17 mouse cellular contexts compared by ENCODE assay signal in genomic region chr16:49866617-49867016, GRCm38 (mm10).
DNase-seq lines count a peak whose midpoint lies in the region; ATAC-seq and TF ChIP-seq lines count a peak whose summit lies in the region.
"Had no signal": no experiment of that assay in that cellular context is flagged by ENCODE, and none has a peak within 500 bp of the region (broad histone marks: within the 10 kb centered on the region; RNA-seq: fewer than 3 reads in every experiment).

No protein-coding gene starts in this region.

- H3K9ac ChIP-seq in lung, postnatal 0 days (replicated peaks; ENCODE audit: low read depth), result no peak overlapping the region
- H3K9ac ChIP-seq in liver, postnatal 0 days (replicated peaks), result no peak overlapping the region
- H3K9ac ChIP-seq in heart, adult 2 months (ENCODE audit: low read depth, low read length), result no peak overlapping the region
- H3K9ac ChIP-seq: embryonic facial prominence, embryonic 13.5 days; forebrain, embryonic 12.5 days; heart, embryonic 13.5 days had no signal

- H3K27ac ChIP-seq in lung, postnatal 0 days (ENCODE audit: low read length), result no peak overlapping the region
- H3K27ac ChIP-seq in liver, postnatal 0 days (ENCODE audit: low read depth), result peak overlapping the region; percentile 70
- no peak overlapping the region for H3K27ac ChIP-seq in heart, adult 2 months
- H3K27ac ChIP-seq: embryonic facial prominence, embryonic 13.5 days; forebrain, embryonic 12.5 days; heart, embryonic 13.5 days had no signal

- ATAC-seq in lung, postnatal 0 days, result no peak
- ATAC-seq in liver, postnatal 0 days, result peak; percentile 66
- no peak for ATAC-seq in frontal cortex, adult (ENCODE audit: low TSS enrichment)
- ATAC-seq: forebrain, embryonic 16.5 days had no signal

- TF ChIP-seq POLR2A in heart, adult 2 months (IDR thresholded peaks at IDR 0.05; ENCODE audit: insufficient read depth, low read depth, low read length), result no peak

- peaks cover 8% of the 10 kb centered on the region for H3K79me2 ChIP-seq in heart, adult 2 months (replicated peaks; ENCODE audit: control insufficient read depth, insufficient read depth, low read length)

- H3K9me3 ChIP-seq in lung, postnatal 0 days (ENCODE audit: low read length), result no peaks in the 10 kb centered on the region
- H3K9me3 ChIP-seq in liver, postnatal 0 days (ENCODE audit: low read length), result no peaks in the 10 kb centered on the region

- no peak overlapping the region for H3K4me3 ChIP-seq in lung, postnatal 0 days (ENCODE audit: low read depth, low read length)
- H3K4me3 ChIP-seq in liver, postnatal 0 days (ENCODE audit: low read depth, low read length), result no peak overlapping the region
- no peak overlapping the region for H3K4me3 ChIP-seq in heart, adult 2 months
- H3K4me3 ChIP-seq: embryonic facial prominence, embryonic 13.5 days; forebrain, embryonic 12.5 days; heart, embryonic 13.5 days had no signal

- intact Hi-C loops in heart, adult 2 months (cut with DNase I), result no loop called here

- 64% methylated on average over 2 of the region's 2 CpGs for WGBS in lung, postnatal 0 days
- WGBS in liver, postnatal 0 days (ENCODE audit: insufficient replicate concordance), result 49% methylated on average over 2 of the region's 2 CpGs
- 81% methylated on average over 2 of the region's 2 CpGs for WGBS in heart, adult 2 months

- TF ChIP-seq CTCF in lung, postnatal 0 days (IDR thresholded peaks at IDR 0.05), result no peak
- no peak for TF ChIP-seq CTCF in liver, postnatal 0 days (IDR thresholded peaks at IDR 0.05; ENCODE audit: low read depth)
- TF ChIP-seq CTCF in heart, adult 2 months (IDR thresholded peaks at IDR 0.05), result no peak

- no peak for TF ChIP-seq EP300 in lung, postnatal 0 days (IDR thresholded peaks at IDR 0.05)
- no peak for TF ChIP-seq EP300 in liver, postnatal 0 days (IDR thresholded peaks at IDR 0.05; ENCODE audit: low read depth)
- TF ChIP-seq EP300 in heart, adult 2 months (IDR thresholded peaks at IDR 0.05; ENCODE audit: insufficient read depth, low read depth, low read length), result no peak

- no peaks in the 10 kb centered on the region for H3K27me3 ChIP-seq in lung, postnatal 0 days (replicated peaks; ENCODE audit: insufficient read depth, low read length)
- no peaks in the 10 kb centered on the region for H3K27me3 ChIP-seq in liver, postnatal 0 days (ENCODE audit: insufficient read depth, low read length)
- no peaks in the 10 kb centered on the region for H3K27me3 ChIP-seq in heart, adult 2 months (ENCODE audit: control insufficient read depth, insufficient read depth, low read length)
- H3K27me3 ChIP-seq: embryonic facial prominence, embryonic 13.5 days; forebrain, embryonic 12.5 days; heart, embryonic 13.5 days had no signal

- peak; percentile 20 for DNase-seq in kidney, adult 9 months
- no peak for DNase-seq in kidney, postnatal 14 days
- peak; percentile 48 for DNase-seq in lung, postnatal 0 days (ENCODE audit: low spot score)
- no peak for DNase-seq in lung, postnatal 14 days
- DNase-seq in liver, postnatal 0 days, result no peak
- no peak for DNase-seq in heart, adult 2 months
- DNase-seq: adrenal gland, postnatal 10 days; cerebellum, adult 11 months; cerebellum, adult 9-10 months; cerebellum, postnatal 36 days; gastrocnemius, postnatal 14 days; heart, postnatal 36 days had no signal

- H3K36me3 ChIP-seq in lung, postnatal 0 days (ENCODE audit: insufficient read depth, low read length), result peaks cover 7% of the 10 kb centered on the region
- H3K36me3 ChIP-seq in liver, postnatal 0 days (replicated peaks; ENCODE audit: insufficient read depth, low read length), result peaks cover 78% of the 10 kb centered on the region
- H3K36me3 ChIP-seq in heart, adult 2 months (ENCODE audit: control insufficient read depth, insufficient read depth, low read length), result peaks cover 2% of the 10 kb centered on the region; the same call in 1 of the 2 replicates

- no peak overlapping the region for H3K4me2 ChIP-seq in lung, postnatal 0 days (replicated peaks; ENCODE audit: low read depth, low read length)
- peak overlapping the region; percentile 48 for H3K4me2 ChIP-seq in liver, postnatal 0 days (ENCODE audit: low read depth, low read length)
- H3K4me2 ChIP-seq: embryonic facial prominence, embryonic 13.5 days; forebrain, embryonic 12.5 days; heart, embryonic 13.5 days had no signal

- peaks cover 2% of the 10 kb centered on the region; the same call in 1 of the 2 replicates for H3K4me1 ChIP-seq in lung, postnatal 0 days (ENCODE audit: insufficient read depth, low read depth, low read length)
- H3K4me1 ChIP-seq in liver, postnatal 0 days (ENCODE audit: insufficient read depth), result peaks cover 21% of the 10 kb centered on the region
- H3K4me1 ChIP-seq in heart, adult 2 months (ENCODE audit: control insufficient read depth, insufficient read depth, low read length), result peaks cover 6% of the 10 kb centered on the region
- H3K4me1 ChIP-seq: embryonic facial prominence, embryonic 13.5 days; forebrain, embryonic 12.5 days; heart, embryonic 13.5 days had no signal

Comparison
In these comparisons a context has a peak if more than half of its experiments do, and no peak if none do; other contexts are left out.
1. DNase-seq: peak in kidney, adult 9 months (single experiment) and lung, postnatal 0 days (single experiment); none in kidney, postnatal 14 days (single experiment), lung, postnatal 14 days (single experiment), liver, postnatal 0 days (single experiment) and heart, adult 2 months (0 of 2).